Mouse (Mus musculus) midbrain, embryonic 11.5 days (tissue): ENCODE measurements around the gene Wdr60. TPM values are rescaled to one million over a fixed set of nuclear protein-coding genes. Genes with fewer than 3 reads are reported as not detected.

Experiments
- ATAC-seq: fragments of 200-750 bp; cut with Nextera tagmentation; 2 replicates; pipeline ENCODE4 v1.8.0; 2017; ENCODE audit warnings: moderate TSS enrichment, moderate library complexity; ENCODE audit not compliant: low FRiP score
- DNase-seq: peaks from one replicate; pipeline ENCODE4 v3.0.0; 2015; ENCODE audit warnings: low spot score; ENCODE audit errors: missing footprints
- H3K27ac ChIP-seq: fragments of 300-500 bp; sonication (generic); 2 replicates; pipeline ENCODE4 v1.5.1; 2014; ENCODE audit warnings: low read depth, low read length
- H3K27me3 ChIP-seq: fragments of 300-500 bp; sonication (generic); 2 replicates; pipeline ENCODE4 v1.6.1; 2014; ENCODE audit warnings: mild to moderate bottlenecking, low read length, moderate library complexity, mixed read lengths; ENCODE audit not compliant: control insufficient read depth, insufficient read depth
- H3K36me3 ChIP-seq: fragments of 300-500 bp; sonication (generic); 2 replicates; pipeline ENCODE4 v1.6.1; 2014; ENCODE audit warnings: mild to moderate bottlenecking, low read length, moderate library complexity, mixed read lengths; ENCODE audit not compliant: control insufficient read depth, insufficient read depth
- H3K4me1 ChIP-seq: fragments of 300-500 bp; sonication (generic); 2 replicates; pipeline ENCODE4 v1.6.1; 2014; ENCODE audit warnings: low read length; ENCODE audit not compliant: control insufficient read depth, insufficient read depth
- H3K4me2 ChIP-seq: fragments of 300-500 bp; sonication (generic); 2 replicates; pipeline ENCODE4 v1.6.1; 2014; ENCODE audit warnings: mild to moderate bottlenecking, moderate library complexity
- H3K4me3 ChIP-seq: fragments of 300-500 bp; sonication (generic); 2 replicates; pipeline ENCODE4 v1.5.1; 2014; ENCODE audit warnings: low read depth, low read length
- H3K9ac ChIP-seq: fragments of 300-500 bp; sonication (generic); 2 replicates; pipeline ENCODE4 v1.6.1; 2014; ENCODE audit warnings: low read length
- H3K9me3 ChIP-seq: fragments of 300-500 bp; sonication (generic); 2 replicates; pipeline ENCODE4 v1.6.1; 2016; ENCODE audit warnings: low read length; ENCODE audit not compliant: control insufficient read depth
- WGBS: fragments of 180-500 bp; shearing (Covaris S2); extraction: QIAGEN DNeasy Blood & Tissue Kit; methylation state at CpG from one replicate; pipeline ENCODE4 v1.1.7; 2014; 5-methylcytosine and 5-hydroxymethylcytosine counted together
- polyA plus RNA-seq: library from polyadenylated mRNA; unstranded; fragments of >200 nt; fragmentation: Nextera tagmentation; extraction: Ambion mirVana; gene quantifications from 2 replicates; pipeline ENCODE4 v1.2.1, GENCODE M21; 2014

Wdr60 gene
- polyA plus RNA-seq, 1 experiment from 2014 or later = 14.1 TPM

DNA sequence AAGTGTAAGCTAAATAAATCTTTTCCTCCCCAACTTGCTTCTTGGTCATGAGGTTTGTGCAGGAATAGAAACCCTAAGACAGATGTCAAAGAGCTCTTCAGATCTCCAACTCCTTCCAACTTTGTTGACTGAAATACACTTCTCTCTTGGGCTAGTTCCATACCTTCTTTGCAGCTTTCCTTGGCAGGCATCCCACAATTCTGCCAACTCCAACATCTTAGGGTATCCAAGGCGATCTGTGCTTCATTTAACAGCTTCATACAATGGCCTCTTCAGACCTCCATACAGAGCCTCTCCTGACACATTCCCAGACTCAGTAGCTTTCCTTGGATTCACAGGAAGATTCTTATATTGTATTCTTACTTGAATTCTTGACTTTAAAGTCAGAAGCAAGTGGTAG is 10.9 kb upstream of the Wdr60 start:
- DNase-seq = no peak
- no peak overlapping the region for H3K27ac ChIP-seq
- no peak overlapping the region for H3K4me3 ChIP-seq
- 57% methylated on average over 1 of the region's 1 CpGs for WGBS
- no peak overlapping the region for H3K4me2 ChIP-seq
- no peaks in the 10 kb centered on the region for H3K9me3 ChIP-seq
- H3K9ac ChIP-seq = no peak overlapping the region
- no peaks in the 10 kb centered on the region for H3K36me3 ChIP-seq
- ATAC-seq = no peak
- H3K4me1 ChIP-seq = no peaks in the 10 kb centered on the region
- H3K27me3 ChIP-seq = no peaks in the 10 kb centered on the region

DNA sequence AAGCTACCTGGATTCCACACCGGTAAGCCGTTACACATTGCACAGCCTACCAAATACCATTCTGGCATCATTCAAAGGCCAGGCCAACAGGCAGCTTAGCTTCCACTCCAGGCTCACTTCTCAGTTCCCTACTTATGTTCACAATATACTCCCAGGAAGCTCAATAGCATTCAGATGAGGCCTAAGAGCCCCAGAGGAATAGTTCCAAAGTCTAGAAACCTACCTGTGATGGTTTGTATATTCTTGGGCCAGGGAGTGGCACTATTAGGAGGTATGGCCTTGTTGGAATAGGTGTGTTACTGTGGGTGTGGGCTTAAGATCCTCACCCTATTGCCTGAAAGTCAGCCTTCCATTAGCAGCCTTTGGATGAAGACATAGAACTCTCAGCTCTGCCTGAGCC is 8.2 kb upstream of the Wdr60 start:
- Histone ChIP-seq H3K4me2 (no peak overlapping the region), H3K36me3 (no peaks in the 10 kb centered on the region), H3K4me1 (no peaks in the 10 kb centered on the region), H3K4me3 (no peak overlapping the region), H3K27me3 (no peaks in the 10 kb centered on the region), H3K27ac (no peak overlapping the region), H3K9me3 (no peaks in the 10 kb centered on the region), H3K9ac (no peak overlapping the region)
- no peak for ATAC-seq
- 94% methylated on average over 2 of the region's 2 CpGs for WGBS
- DNase-seq = no peak

DNA sequence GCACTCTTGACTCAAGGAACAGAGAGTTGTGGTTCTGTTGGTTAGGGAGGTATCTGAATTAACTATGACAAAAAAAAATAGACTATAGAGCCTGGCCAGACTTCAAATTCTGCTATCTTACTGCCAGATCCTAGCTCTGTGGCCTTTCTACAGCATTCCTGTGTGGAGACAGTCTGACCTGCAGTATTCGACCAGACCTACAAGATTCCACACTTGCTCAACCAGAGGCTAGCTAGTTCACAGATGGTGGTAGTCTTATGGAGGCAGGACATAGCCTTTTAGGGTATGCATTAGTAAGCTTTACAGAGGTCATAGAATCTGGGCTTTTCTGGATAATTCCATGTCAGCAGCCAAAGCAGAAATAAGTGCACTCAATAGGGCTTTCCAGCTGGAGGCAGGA is 7.7 kb upstream of the Wdr60 start:
- no peaks in the 10 kb centered on the region for H3K4me1 ChIP-seq
- 64% methylated on average over 1 of the region's 1 CpGs for WGBS
- DNase-seq = no peak
- no peak for ATAC-seq
- no peaks in the 10 kb centered on the region for H3K36me3 ChIP-seq
- H3K27me3 ChIP-seq = no peaks in the 10 kb centered on the region
- H3K27ac ChIP-seq = no peak overlapping the region
- no peaks in the 10 kb centered on the region for H3K9me3 ChIP-seq
- H3K4me2 ChIP-seq = no peak overlapping the region
- no peak overlapping the region for H3K9ac ChIP-seq
- no peak overlapping the region for H3K4me3 ChIP-seq

DNA sequence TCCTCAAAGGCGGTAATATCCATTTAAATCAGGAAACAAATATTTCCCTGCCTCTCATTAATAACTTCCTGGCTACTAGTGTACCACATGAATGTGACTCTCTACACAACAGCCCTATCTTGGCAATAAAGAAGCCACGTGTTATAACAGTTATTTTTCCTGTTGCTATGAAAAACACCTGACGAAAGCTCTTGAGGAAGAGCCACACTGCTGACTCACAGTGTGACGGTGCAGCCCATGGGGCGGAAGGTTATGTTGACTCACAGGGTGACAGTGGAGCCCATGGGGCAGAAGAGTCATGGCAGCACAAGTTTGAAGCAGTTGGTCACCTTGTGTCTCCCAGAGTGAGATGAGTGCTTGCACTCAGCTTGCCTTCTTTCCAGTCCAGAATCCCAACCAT is 6.6 kb upstream of the Wdr60 start:
- no peaks in the 10 kb centered on the region for H3K36me3 ChIP-seq
- ATAC-seq = no peak
- H3K4me1 ChIP-seq = no peaks in the 10 kb centered on the region
- no peaks in the 10 kb centered on the region for H3K9me3 ChIP-seq
- H3K27ac ChIP-seq = no peak overlapping the region
- H3K9ac ChIP-seq = no peak overlapping the region
- DNase-seq = no peak
- H3K4me3 ChIP-seq = no peak overlapping the region
- WGBS = 89% methylated on average over 5 of the region's 5 CpGs
- H3K27me3 ChIP-seq = no peaks in the 10 kb centered on the region
- H3K4me2 ChIP-seq = no peak overlapping the region

DNA sequence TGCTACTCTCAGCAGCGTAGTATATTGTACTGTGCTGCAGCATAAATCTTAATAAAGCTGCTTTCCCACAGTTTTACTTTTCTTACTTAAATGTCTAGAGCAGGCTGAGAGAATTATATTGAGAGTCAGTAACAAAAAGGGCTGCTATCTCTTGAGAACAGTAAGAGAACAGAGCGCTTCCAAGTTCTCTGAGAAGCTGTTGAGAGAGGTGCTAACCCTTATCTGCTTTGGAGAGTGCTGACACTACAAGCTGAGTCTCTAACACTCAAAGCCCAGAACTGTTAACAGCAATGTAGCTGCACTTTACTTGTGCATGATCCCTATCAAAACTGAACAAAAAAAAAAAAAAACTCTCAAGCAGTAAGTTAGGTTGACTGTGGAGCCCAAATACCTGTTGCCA is 2.5 kb upstream of the Wdr60 start:
- DNase-seq = no peak
- H3K4me3 ChIP-seq = no peak overlapping the region
- no peak for ATAC-seq
- no peak overlapping the region for H3K27ac ChIP-seq
- H3K4me2 ChIP-seq = no peak overlapping the region
- no peaks in the 10 kb centered on the region for H3K27me3 ChIP-seq
- H3K36me3 ChIP-seq = no peaks in the 10 kb centered on the region
- H3K4me1 ChIP-seq = peaks cover 3% of the 10 kb centered on the region; the same call in 1 of the 2 replicates
- WGBS = 78% methylated on average over 2 of the region's 2 CpGs
- H3K9me3 ChIP-seq = no peaks in the 10 kb centered on the region
- H3K9ac ChIP-seq = no peak overlapping the region

DNA sequence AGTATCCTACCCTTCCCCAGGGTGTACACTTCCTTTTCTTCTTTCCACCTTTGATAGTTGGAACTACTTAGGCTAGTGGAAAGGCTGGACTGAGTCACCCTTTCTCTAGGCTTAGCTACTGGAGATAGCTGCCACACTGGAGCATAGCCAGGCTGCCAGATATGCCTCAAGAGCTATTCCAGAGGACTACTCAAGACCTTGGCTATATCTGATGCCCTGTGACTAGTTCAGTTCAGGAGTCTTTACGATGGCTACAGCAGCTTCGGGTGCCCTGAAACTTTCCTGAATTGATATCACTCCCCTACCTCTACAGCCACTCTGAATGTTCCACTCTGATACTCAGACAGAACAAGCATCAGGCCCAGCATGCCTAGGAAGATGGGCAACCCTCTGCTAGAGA is 1.9 kb upstream of the Wdr60 start:
- Histone ChIP-seq H3K36me3 (no peaks in the 10 kb centered on the region), H3K4me3 (no peak overlapping the region), H3K9ac (no peak overlapping the region), H3K9me3 (no peaks in the 10 kb centered on the region), H3K27me3 (no peaks in the 10 kb centered on the region), H3K4me1 (peaks cover 3% of the 10 kb centered on the region; the same call in 1 of the 2 replicates), H3K4me2 (no peak overlapping the region), H3K27ac (no peak overlapping the region)
- DNase-seq (no peak), ATAC-seq (no peak)
- 98% methylated on average over 2 of the region's 2 CpGs for WGBS

DNA sequence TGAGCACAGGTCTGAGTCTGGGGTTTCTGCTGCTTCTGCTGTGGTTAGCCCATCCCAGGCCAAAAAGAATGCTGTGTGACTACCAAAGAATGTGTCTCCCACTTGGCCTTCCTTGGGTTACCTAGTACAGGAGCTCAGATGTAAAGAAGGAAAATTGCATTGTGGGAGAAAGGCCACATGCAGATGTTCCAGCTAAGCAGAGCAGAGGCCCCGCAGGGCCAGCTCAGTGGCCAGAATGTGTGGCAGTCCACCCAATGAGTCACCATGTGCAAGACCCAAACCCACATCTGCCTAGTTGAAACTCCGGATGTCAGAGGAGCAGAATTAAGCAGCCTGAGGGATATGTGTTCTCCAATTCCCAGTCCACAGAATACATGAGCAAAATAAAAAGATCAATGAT is 4.5 kb downstream of the Wdr60 start:
- Histone ChIP-seq H3K36me3 (no peaks in the 10 kb centered on the region), H3K9me3 (no peaks in the 10 kb centered on the region), H3K4me1 (peaks cover 3% of the 10 kb centered on the region; the same call in 1 of the 2 replicates), H3K9ac (no peak overlapping the region), H3K27me3 (no peaks in the 10 kb centered on the region), H3K4me2 (no peak overlapping the region), H3K4me3 (no peak overlapping the region), H3K27ac (no peak overlapping the region)
- no peak for DNase-seq
- no peak for ATAC-seq
- 82% methylated on average over 2 of the region's 2 CpGs for WGBS

DNA sequence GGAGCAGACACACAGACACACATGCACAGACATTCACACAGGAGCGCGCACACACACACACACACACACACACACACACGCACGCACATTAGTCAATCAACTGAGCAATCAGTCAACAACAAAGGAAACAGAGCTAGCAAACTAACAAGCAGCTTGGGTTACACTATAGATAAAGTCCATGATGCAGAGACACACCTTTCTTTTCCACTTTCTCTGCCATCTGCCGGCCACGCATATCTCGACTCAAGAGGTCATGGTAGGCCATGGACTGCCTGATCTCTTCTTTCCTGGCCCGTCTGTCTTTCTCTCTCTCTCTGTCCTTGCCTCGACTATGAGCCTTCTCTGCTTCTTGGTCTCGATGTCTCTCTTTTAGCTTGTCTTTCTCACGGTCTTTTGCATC is 7.2 kb downstream of the Wdr60 start:
- Histone ChIP-seq H3K4me1 (no peaks in the 10 kb centered on the region), H3K27ac (no peak overlapping the region), H3K9ac (no peak overlapping the region), H3K4me3 (no peak overlapping the region), H3K36me3 (no peaks in the 10 kb centered on the region), H3K4me2 (no peak overlapping the region), H3K27me3 (no peaks in the 10 kb centered on the region), H3K9me3 (no peaks in the 10 kb centered on the region)
- ATAC-seq (no peak), DNase-seq (no peak)
- 91% methylated on average over 11 of the region's 11 CpGs for WGBS

DNA sequence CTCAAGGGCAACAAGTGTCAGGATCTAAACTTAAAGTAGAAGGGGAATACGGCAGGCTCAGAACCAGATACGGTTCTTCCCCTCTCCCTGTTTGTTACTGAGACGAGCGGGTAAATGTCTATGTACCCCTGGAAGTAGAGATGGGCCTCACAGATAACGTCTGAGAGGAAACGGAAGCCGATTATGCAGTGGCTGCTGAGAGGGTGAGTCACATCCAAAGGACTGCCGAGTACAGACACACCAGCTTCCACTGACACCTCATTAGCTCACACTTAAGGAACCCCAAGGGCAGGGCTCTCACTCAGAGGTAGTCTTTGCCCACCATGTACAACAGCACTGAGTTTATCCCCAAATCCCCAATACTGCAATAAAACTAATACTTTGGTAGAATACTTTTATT is 8.2 kb downstream of the Wdr60 start:
- WGBS = 78% methylated on average over 8 of the region's 8 CpGs
- Histone ChIP-seq H3K4me2 (no peak overlapping the region), H3K4me3 (no peak overlapping the region), H3K9ac (no peak overlapping the region), H3K36me3 (no peaks in the 10 kb centered on the region), H3K9me3 (no peaks in the 10 kb centered on the region), H3K27ac (no peak overlapping the region), H3K4me1 (no peaks in the 10 kb centered on the region), H3K27me3 (no peaks in the 10 kb centered on the region)
- no peak for ATAC-seq
- DNase-seq = no peak

DNA sequence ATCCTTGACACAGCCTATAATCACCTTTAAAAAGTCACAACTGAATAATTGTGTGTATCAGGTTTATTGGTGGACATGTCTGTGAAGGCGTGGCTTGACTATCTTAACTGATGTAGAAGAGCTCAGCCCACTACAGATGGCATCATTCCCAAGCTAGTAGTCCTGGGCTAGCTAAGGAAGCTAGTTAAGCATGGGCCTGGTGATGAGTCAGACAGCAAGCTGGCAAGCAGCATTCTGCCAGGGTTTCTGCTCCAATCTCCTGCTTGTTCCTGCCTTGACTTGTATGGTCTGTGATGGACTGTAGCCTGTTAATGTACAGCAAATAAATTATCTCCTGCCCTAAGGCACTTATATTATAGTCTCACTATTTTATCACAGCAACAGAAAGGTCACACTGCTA is 18.2 kb downstream of the Wdr60 start:
- Histone ChIP-seq H3K9ac (no peak overlapping the region), H3K27me3 (no peaks in the 10 kb centered on the region), H3K4me3 (no peak overlapping the region), H3K27ac (no peak overlapping the region), H3K36me3 (no peaks in the 10 kb centered on the region), H3K4me1 (no peaks in the 10 kb centered on the region), H3K9me3 (no peaks in the 10 kb centered on the region), H3K4me2 (no peak overlapping the region)
- WGBS = 79% methylated on average over 1 of the region's 1 CpGs
- DNase-seq (no peak), ATAC-seq (no peak)
